Mouse (Mus musculus) lung, embryonic 14.5 days (tissue): ENCODE data around the gene Gm48551. TPM values are rescaled to one million over a fixed set of nuclear protein-coding genes. Genes with fewer than 3 reads are reported as not detected.
A peak's percentile ranks its signal among the peaks of the same experiment; 100 is the strongest.

ENCODE experiments used
- ATAC-seq: fragments of 200-750 bp; cut with Nextera tagmentation; 2 replicates; pipeline ENCODE4 v1.8.0; 2017; ENCODE audit warnings: mild to moderate bottlenecking, moderate TSS enrichment, moderate library complexity; ENCODE audit not compliant: insufficient read depth
- DNase-seq: peaks from one replicate; pipeline ENCODE4 v3.0.0-alpha.2; 2015
- H3K27ac ChIP-seq: fragments of 300-500 bp; sonication (generic); 2 replicates; pipeline ENCODE4 v1.5.1; 2014; ENCODE audit warnings: low read depth, mild to moderate bottlenecking, moderate library complexity
- H3K27me3 ChIP-seq: fragments of 300-500 bp; sonication (generic); 2 replicates; pipeline ENCODE4 v1.6.1; 2014; ENCODE audit warnings: low read length, control low read depth; ENCODE audit not compliant: insufficient read depth
- H3K36me3 ChIP-seq: fragments of 300-500 bp; sonication (generic); 2 replicates; pipeline ENCODE4 v1.6.1; 2014; ENCODE audit warnings: control low read depth; ENCODE audit not compliant: insufficient read depth
- H3K4me1 ChIP-seq: fragments of 300-500 bp; sonication (generic); 2 replicates; pipeline ENCODE4 v1.6.1; 2014; ENCODE audit warnings: antibody characterized with exemption, control low read depth; ENCODE audit not compliant: insufficient read depth
- H3K4me2 ChIP-seq: fragments of 300-500 bp; sonication (generic); 2 replicates; pipeline ENCODE4 v1.6.1; 2014; ENCODE audit warnings: mild to moderate bottlenecking
- H3K4me3 ChIP-seq: fragments of 300-500 bp; sonication (generic); 2 replicates; pipeline ENCODE4 v1.5.1; 2014; ENCODE audit warnings: low read depth, low read length
- H3K9ac ChIP-seq: fragments of 300-500 bp; sonication (generic); 2 replicates; pipeline ENCODE4 v1.6.1; 2014
- H3K9me3 ChIP-seq: fragments of 300-500 bp; sonication (generic); 2 replicates; pipeline ENCODE4 v1.6.1; 2016; ENCODE audit warnings: low read depth, low read length, control low read depth
- CTCF ChIP-seq: IDR thresholded peaks from 2 replicates; pipeline ENCODE4 v1.5.1; 2016; ENCODE audit warnings: antibody characterized with exemption, low read depth
- WGBS: fragments of 180-500 bp; shearing (Covaris S2); extraction: QIAGEN DNeasy Blood & Tissue Kit; methylation state at CpG from one replicate; pipeline ENCODE4 v1.1.7; 2014; 5-methylcytosine and 5-hydroxymethylcytosine counted together
- polyA plus RNA-seq: library from polyadenylated mRNA; unstranded; fragments of >200 nt; fragmentation: Nextera tagmentation; extraction: Ambion mirVana; gene quantifications from 2 replicates; pipeline ENCODE4 v1.2.1, GENCODE M21; 2014

The Gm48551 gene
- polyA plus RNA-seq, 1 experiment from 2014 or later, result 3.8 TPM

DNA sequence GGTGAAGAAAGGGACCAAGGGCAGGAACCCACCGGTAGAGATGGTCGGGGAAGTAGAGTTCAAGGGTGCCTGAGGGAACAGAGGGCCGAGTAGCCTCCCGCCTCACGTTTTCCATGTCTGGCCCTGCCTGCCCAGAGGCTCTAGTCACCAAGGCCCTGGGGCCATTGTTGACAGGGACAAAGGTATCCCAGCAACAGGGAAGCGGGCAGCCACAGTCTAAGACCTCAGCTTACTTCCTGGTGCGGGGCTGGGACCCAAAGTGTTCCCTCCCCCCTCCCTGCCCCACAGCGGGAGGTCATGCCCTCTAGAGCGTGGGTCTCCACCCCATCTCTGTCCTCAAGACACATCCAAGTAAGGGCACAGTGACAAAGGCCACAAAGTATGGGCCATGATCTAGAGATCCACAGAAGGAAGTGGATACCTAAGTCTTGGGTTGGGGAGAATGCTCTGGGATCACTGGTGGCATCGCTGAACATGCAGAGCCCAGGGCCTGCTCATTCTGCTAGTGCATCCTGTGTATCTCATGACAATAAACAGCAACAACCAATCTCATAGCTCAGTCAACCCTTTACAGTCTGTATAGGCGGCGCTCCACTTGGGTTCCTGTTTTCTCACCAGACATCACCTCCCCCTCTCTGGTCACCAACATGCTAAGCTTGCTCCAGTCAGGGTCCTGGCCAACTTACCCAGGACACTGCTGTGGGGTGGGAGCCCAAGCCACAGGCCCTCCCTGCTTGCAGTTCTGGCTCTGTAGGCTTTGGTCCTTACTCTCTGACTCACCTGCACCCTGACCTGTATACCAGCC lies 18.4 kb upstream of the Gm48551 start, which contains the start of gene 4930404N11Rik:
4930404N11Rik (minus strand) TSS at position 145 of the 805 bp plus-strand sequence.
- WGBS, result 27% methylated on average over 12 of the region's 12 CpGs
- TF ChIP-seq CTCF, result no peak
- Histone ChIP-seq H3K4me3 (peak within 1 kb of the TSS; percentile 34), H3K27ac (peak within 1 kb of the TSS; percentile 36; the same call in 1 of the 2 replicates), H3K36me3 (peaks cover 57% of the 10 kb centered on the region), H3K4me2 (peak within 1 kb of the TSS; percentile 60), H3K9me3 (no peaks in the 10 kb centered on the region), H3K4me1 (peaks cover 25% of the 10 kb centered on the region), H3K9ac (0 out of 2 replicates have a peak within 1 kb of the TSS, but pooled peaks have one; percentile 39), H3K27me3 (peaks cover 8% of the 10 kb centered on the region; the same call in 1 of the 2 replicates)
- ATAC-seq (peak; percentile 2; the same call in 1 of the 2 replicates), DNase-seq (peak; percentile 56)

- Histone ChIP-seq H3K4me3 (no peak overlapping the region), H3K4me2 (no peak overlapping the region), H3K27me3 (peaks cover 8% of the 10 kb centered on the region; the same call in 1 of the 2 replicates), H3K4me1 (peaks cover 25% of the 10 kb centered on the region), H3K9ac (no peak overlapping the region), H3K27ac (no peak overlapping the region), H3K36me3 (peaks cover 60% of the 10 kb centered on the region), H3K9me3 (no peaks in the 10 kb centered on the region)
- DNase-seq (no peak), ATAC-seq (no peak)
- TF ChIP-seq CTCF, result no peak
- WGBS, result 73% methylated on average over 6 of the region's 6 CpGs
Measured at GRCm38 (mm10) chr10:81366477-81367206, 17.6 kb upstream of the Gm48551 start.

DNA sequence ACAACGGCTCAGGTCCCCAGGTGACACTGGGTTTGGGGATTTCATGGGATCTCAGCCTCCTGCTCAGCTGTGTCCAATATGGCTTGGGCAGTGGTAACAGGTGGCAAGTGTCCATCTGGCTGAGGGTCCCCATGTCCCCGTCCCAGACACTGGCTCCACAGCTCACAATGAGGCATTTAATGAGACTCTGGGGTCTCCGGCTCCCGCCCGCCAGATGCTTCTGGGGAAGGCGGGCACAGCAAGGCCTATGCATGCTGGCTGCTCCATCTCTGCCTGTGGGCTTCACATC lies 17.1 kb upstream of the Gm48551 start:
- Histone ChIP-seq H3K4me3 (no peak overlapping the region), H3K27me3 (peaks cover 8% of the 10 kb centered on the region; the same call in 1 of the 2 replicates), H3K4me2 (no peak overlapping the region), H3K36me3 (peaks cover 65% of the 10 kb centered on the region), H3K9ac (no peak overlapping the region), H3K9me3 (no peaks in the 10 kb centered on the region), H3K4me1 (peaks cover 22% of the 10 kb centered on the region), H3K27ac (no peak overlapping the region)
- ATAC-seq, result no peak
- no peak for DNase-seq
- WGBS, result 72% methylated on average over 6 of the region's 6 CpGs
- no peak for TF ChIP-seq CTCF

DNA sequence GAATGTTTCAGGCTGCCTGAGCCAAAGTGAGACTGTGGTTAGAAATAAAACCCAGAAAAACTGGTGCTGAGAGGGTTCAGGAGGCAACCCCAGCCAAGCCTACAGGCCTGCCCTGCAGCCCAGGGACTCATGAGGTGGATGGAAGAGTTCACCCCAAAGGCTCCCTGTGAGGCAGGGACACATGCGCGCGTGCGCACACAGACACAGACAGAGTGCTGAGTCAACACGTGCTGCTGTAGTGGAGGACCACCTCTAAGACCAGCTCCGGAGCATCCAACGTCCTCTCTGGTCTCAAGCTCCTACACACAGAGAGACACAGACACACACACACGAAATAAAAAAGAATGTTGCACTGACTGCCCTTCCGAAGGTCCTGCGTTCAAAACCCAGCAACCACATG lies 8.9 kb upstream of the Gm48551 start:
- peaks cover 62% of the 10 kb centered on the region for H3K36me3 ChIP-seq
- no peak for DNase-seq
- H3K4me3 ChIP-seq, result no peak overlapping the region
- H3K4me1 ChIP-seq, result peaks cover 9% of the 10 kb centered on the region
- H3K27me3 ChIP-seq, result no peaks in the 10 kb centered on the region
- H3K9ac ChIP-seq, result no peak overlapping the region
- no peak overlapping the region; the same call in 1 of the 2 replicates for H3K4me2 ChIP-seq
- no peak for TF ChIP-seq CTCF
- H3K9me3 ChIP-seq, result no peaks in the 10 kb centered on the region
- ATAC-seq, result no peak
- H3K27ac ChIP-seq, result no peak overlapping the region
- 89% methylated on average over 10 of the region's 10 CpGs for WGBS

DNA sequence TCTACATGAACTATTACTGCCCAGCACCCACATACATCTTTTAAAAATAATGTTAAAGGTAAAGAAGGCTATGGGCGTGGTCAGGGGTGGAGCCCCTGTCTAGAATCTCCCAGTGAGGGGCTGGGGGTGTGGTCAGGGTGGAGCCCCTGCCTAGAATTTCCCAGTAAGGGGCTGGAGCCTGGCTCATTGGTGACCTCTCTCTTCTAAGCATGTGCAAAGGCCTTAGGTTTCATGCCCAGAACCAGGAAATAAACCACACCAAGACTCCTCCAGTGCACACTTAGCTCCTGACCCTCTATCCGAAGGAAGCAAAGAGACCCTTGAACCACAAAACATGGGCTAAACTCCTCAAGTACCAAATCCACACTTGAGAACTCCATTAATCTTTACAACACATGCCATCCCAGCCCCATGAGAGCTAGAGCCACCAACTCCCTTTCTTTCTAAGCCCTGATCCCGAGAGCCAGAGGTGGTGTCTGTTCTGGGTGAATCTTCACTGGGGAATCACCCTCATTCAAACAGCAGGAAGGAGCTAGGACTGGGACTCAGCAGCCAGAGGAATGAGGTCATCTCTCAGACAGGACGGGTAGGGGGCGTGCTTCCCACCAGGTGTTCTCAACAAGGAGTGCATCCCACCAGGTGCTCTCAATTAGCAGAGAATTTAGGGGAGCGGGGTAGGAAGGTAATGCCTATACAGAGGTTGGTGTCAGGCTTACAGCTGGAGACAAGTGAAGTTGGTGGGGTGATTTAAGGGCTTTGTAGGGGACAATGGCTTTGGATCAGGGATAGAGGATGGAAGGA lies 7.5 kb upstream of the Gm48551 start:
- Histone ChIP-seq H3K9me3 (no peaks in the 10 kb centered on the region), H3K27ac (no peak overlapping the region)
- no peak for TF ChIP-seq CTCF

DNA sequence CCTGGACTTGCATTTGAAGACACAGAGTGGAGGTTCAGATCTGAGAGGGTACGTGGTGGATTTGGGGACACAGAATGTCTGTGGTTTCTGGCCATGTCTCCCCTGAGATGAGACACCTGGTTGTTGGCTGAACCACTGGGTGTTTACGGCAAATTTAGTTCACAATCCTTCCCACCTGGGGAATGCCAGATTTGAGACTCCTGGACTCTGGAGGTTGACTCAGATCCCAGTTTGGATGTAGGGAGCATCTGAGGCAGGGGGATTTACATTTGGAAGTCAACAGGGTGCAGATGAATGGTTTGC lies 7.0 kb upstream of the Gm48551 start:
- 44% methylated on average over 2 of the region's 2 CpGs for WGBS
- no peak for ATAC-seq
- H3K4me2 ChIP-seq, result peak overlapping the region; percentile 71

More for the DNA sequence above, 7.5 kb upstream of the Gm48551 start:
- ATAC-seq (no peak), DNase-seq (peak; percentile 44)
- Histone ChIP-seq H3K4me1 (peaks cover 9% of the 10 kb centered on the region), H3K4me3 (peak overlapping the region; percentile 89), H3K27me3 (no peaks in the 10 kb centered on the region), H3K4me2 (peak overlapping the region; percentile 71), H3K9ac (peak overlapping the region; percentile 95), H3K36me3 (peaks cover 48% of the 10 kb centered on the region)
- WGBS, result 30% methylated on average over 6 of the region's 6 CpGs

More for the DNA sequence above, 7.0 kb upstream of the Gm48551 start:
- Histone ChIP-seq H3K27me3 (no peaks in the 10 kb centered on the region), H3K9me3 (no peaks in the 10 kb centered on the region), H3K9ac (peak overlapping the region; percentile 95), H3K4me1 (peaks cover 9% of the 10 kb centered on the region), H3K4me3 (peak overlapping the region; percentile 89), H3K27ac (peak overlapping the region; percentile 83), H3K36me3 (peaks cover 42% of the 10 kb centered on the region)
- no peak for TF ChIP-seq CTCF
- no peak for DNase-seq
